Mouse (Mus musculus) lung, postnatal 10 days (tissue): ENCODE measurements around the gene Pde4c.

ENCODE experiments used
- DNase-seq: peaks from one replicate; pipeline ENCODE4 v3.0.0; 2021

Gene Pde4c

DNA sequence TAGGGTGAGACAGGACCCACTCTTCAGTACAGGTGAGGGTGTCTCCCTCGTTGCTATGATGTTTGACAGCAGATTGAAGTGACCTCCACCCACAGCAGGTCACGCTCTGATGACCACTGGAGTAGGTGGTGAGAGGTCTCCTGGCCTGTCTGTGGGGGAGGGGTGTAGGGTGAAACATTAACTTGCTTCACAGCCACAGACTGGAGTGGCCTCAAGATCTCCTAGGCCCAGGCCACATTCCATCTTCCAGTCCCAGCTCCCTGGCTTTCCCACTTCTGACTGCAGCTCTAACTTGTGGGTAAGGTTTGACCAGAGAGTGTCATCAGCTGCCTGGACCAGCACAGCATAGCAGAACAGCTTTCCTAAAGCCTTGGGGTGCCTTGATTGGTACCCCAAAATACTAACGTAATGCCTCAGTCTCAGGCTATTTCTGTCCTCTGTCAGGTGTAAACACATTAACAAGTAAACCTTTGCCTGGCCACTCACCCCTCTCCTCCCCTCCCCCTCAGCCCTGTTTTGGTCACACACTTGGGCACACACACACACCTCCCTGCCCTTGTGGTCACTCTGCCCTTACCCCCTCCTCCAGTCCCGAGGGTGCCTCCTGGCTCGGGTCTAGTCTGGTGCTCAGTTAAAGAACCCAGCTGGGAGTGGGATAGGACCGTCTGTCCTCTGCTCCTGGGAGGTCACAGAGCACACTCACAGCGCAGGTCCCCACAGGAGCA lies at the start of gene Pde4c:
TSS of gene Pde4c (plus strand) at position 235 of the 725 bp plus-strand sequence.
- peak; percentile 77 for DNase-seq

DNA sequence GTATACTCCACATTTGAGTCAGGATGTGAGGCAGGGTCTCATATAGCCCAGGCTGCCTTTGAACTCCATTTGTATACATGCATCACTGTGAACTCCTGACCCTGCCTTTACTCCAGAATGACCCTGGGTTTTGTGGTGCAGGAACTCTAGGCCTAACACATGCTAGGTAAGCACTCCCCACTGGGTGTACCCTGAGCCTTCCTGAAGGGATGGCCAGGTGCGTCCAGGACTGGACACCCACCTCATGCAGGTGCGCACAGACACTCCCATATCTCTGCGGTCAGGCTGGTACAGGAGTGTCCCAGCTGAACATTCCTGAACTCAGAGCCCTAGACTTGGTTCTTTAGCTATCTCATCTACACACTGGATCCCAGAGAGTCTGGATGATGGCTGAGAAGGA lies 49.4 kb upstream of the Pde4c start:
- DNase-seq: no peak

GRCm38 (mm10) chr8:70674716-70675115 lies 48.8 kb upstream of the Pde4c start:
- no peak for DNase-seq

GRCm38 (mm10) chr8:70675336-70675735 lies 48.2 kb upstream of the Pde4c start:
- DNase-seq: peak; percentile 49

- no peak for DNase-seq
These were observed 46.0 kb upstream of the Pde4c start for GRCm38 (mm10) chr8:70677451-70678080.

GRCm38 (mm10) chr8:70678679-70679078 lies 44.8 kb upstream of the Pde4c start:
- no peak for DNase-seq

DNA sequence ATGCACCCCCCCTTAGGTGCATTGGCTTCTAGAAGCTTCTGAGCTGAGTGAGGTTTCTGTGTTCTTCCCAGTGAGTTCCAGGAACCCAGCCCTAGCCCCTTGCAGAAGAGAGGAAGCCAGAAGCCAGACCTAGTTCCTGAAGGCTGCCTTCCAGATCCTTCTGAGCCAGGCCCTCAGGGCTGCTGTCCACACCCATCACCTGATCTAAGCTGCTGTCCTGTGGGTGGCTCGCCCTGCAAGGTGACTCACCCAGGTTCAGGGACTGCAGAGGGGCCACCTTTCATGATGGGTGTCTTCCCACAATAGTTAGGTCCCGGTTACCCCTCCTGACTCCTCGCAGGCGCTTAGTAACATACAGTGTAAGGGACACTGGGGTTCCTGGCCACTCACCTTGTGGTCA lies 44.1 kb upstream of the Pde4c start:
- no peak for DNase-seq

- no peak for DNase-seq
These were observed 43.5 kb upstream of the Pde4c start for GRCm38 (mm10) chr8:70680039-70680438.

GRCm38 (mm10) chr8:70681410-70681809 lies 42.1 kb upstream of the Pde4c start:
- no peak for DNase-seq

- peak; percentile 93 for DNase-seq
These were observed 41.3 kb upstream of the Pde4c start for GRCm38 (mm10) chr8:70682193-70682592.

DNA sequence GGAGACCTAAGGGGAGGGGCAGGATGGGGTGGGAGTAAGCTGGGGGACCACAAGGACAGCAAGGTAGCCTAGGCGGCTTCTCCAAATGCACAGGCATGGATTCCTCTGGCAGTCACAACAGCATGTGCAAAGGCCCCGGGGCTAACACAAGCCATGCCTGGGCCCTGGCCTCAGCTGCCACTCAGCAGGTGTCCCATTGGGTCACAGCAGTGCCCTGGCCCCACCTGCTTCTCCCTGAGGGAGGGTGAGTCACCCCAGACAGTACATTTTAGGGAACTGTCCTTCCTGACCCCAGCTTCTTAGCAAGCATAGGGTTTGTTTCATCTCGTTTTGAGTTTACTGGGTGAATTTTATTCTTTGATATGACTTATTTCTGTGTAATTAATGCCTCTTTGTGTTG lies 40.8 kb upstream of the Pde4c start:
- DNase-seq: no peak

- no peak for DNase-seq
These were observed 39.2 kb upstream of the Pde4c start for GRCm38 (mm10) chr8:70684291-70684690.

- DNase-seq: peak; percentile 87
These were observed 35.9 kb upstream of the Pde4c start for GRCm38 (mm10) chr8:70687576-70687975.

GRCm38 (mm10) chr8:70688136-70688535 lies 35.4 kb upstream of the Pde4c start:
- DNase-seq: no peak

- no peak for DNase-seq
These were observed 33.6 kb upstream of the Pde4c start for GRCm38 (mm10) chr8:70689892-70690390.

DNA sequence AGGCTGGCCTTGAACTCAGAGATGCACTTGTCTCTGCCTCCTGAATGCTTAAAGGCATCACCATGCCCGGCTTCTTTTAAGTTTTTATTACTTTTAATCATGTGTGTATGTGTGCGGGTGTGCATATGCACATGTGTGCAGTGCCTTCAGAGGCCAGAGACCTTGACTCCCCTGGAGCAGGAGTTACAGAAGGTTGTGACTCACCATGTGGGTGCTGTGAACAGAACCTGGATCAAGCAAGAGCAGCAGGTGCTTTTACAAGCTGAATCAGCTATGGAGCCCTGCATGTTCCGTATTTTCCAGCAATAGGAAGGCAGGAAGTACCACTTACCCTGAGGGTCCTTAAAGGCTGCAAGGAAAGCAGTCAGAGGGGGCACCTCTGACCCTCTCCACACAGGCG lies 32.3 kb upstream of the Pde4c start:
- no peak for DNase-seq

DNA sequence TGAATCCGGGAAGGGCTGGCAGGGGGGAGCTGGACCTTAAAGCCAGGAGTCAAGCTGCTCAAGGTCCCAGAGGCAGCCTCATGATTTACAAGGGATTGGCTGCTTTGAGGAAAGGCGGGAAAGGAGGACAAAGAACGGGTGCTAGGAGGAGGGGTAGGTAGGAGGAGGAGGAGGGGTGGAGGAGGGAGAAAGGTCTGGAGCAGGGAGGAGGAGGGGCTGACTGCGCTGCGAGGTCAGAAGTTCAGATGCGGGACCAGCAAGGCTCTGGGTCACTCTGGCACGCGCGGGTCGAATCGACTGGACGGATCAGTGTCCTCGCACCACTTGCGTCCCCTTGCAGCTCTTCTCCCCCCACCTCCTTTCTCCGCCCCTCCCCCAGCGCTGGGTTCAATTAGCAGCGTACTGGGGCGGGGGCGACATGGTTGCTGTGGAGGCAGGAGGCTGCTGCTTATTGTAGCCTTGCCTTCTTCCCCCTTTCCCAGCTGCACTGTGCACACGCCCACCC lies 31.7 kb upstream of the Pde4c start:
- no peak for DNase-seq

DNA sequence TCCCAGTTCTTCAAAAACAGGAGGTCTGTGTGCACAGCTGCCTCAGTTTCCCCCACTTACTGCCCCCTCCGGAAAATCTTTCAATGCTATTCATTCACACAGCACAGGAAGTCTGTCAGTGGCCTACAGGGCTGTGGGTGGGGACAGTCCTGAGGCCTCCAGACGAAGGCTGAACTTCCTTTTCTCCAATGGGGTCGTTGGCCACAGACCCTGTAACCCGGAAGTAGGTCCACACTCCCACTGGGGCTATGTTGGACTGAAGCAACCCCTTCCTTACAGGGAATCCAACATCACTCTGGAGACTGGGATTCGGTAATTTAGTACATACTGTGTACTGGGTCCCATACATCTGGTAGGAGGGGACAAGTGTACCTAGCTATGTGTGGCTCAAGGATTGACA lies 29.9 kb upstream of the Pde4c start:
- DNase-seq: no peak

DNA sequence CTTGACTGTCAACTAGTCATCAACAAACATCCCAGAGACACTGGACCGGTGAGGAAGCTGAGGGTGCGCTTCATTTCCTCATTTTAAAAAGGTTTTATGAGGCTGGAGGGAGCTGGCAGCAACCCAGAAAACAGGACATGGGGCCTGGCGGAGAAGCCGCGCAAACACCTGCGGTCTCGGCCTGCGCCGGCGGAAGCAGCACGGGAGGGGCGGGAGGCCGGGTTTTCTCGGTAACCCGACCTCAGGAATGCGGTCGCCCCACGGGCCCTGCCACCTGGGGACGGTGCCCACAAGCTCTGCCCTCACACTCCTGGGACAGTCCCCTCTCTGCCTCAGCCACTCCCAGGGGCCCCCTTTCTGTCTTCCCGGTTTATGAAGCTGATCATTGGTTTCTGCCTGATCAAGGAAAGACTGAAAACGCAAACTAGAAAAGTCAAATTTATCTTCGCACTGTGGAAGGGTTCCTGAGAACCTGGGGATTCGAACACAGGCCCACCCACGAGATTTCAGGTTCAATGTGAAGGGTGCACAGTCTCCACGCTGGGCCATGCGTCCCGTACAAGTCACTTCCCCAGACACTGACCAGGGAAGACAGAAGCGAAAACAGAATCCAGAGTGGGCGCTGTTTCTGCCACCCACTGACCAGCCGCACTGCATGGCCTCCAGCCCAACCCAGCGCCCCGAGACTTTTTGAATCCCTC lies 28.1 kb upstream of the Pde4c start:
- DNase-seq: peak; percentile 70

DNA sequence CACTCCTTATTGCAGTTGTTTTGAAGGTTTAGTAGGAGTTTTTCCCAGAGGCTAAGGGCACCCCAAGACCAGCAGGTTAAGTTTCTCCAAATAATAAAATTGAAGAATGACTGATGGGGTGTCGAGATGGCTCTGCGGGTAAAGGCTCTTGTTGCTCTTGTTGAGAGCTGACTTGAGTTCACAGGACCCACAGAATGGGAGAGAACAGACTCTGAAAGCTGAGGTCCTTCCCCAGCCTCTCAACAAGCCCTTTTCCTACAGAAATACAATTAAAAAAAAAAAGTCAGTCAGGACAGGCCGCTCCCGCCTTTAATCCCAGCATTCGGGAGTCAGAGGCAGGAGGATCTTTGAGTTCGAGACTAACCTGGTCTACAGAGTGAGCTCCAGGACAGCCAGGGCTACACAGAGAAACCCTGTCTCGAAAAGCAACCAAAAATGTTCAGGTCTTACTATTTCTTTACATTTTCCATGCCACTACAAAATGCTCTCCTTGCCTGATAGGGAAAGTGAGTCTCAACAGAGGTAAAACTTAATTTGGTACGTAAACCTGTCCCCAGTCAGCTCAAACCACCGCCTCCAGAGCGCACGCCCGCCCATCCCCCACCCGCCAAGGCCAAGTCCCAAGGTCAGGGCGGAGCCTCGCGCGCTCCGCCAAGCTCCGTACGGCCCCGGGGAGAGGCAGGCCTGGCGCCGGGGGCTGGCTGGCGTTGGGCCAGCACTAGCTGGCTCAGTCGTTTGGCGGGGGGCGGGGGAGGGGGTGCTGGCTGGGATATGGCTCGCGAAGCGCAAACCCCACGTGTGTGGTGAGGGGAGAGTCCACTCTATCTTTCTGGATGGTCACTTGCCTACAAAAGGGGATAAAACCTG lies 27.3 kb upstream of the Pde4c start:
- DNase-seq: peak; percentile 85

DNA sequence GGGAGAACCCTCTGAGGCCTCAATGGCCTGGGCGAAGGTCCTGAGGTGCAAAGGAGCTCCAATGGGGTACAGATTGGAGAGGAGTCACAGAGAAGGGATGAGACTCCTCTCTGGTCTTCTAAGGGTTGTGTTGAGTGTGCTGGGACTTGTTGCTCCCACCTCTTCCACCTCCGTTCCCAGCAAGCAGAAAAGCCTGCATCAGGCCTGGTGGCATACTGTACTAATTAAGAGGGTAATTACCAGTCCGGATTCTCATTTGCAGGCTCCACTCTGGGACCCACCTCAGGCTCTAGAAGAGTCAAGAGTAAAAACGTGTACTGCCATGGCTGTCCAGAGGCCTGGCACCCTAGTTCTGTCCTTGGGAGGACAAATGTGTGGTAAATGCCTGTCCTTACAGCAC lies 26.6 kb upstream of the Pde4c start:
- no peak for DNase-seq

GRCm38 (mm10) chr8:70697366-70698250 lies 25.9 kb upstream of the Pde4c start:
- no peak for DNase-seq
